Mouse (Mus musculus): ENCODE data around the gene Pigr.

The Pigr gene

GRCm38 (mm10) chr1:130829906-130830830 lies 3.7 kb downstream of the Pigr start:
- no peak for DNase-seq

GRCm38 (mm10) chr1:130832230-130833149 lies 6.0 kb downstream of the Pigr start:
- DNase-seq: no peak

GRCm38 (mm10) chr1:130835161-130835936 lies 8.9 kb downstream of the Pigr start:
- DNase-seq: peak; percentile 27 to 61

- no peak for DNase-seq
Observed at GRCm38 (mm10) chr1:130838288-130838687, 11.8 kb downstream of the Pigr start.

- DNase-seq: no peak
Observed at GRCm38 (mm10) chr1:130840599-130841379, 14.3 kb downstream of the Pigr start.

GRCm38 (mm10) chr1:130841621-130842020 lies 15.1 kb downstream of the Pigr start:
- no peak for DNase-seq

GRCm38 (mm10) chr1:130844516-130844915 lies 18.0 kb downstream of the Pigr start:
- no peak for DNase-seq

- no peak for DNase-seq
Observed at GRCm38 (mm10) chr1:130849530-130850214, 23.2 kb downstream of the Pigr start.

GRCm38 (mm10) chr1:130850405-130850804 lies 23.9 kb downstream of the Pigr start:
- DNase-seq: no peak

GRCm38 (mm10) chr1:130854819-130855218 lies 28.3 kb downstream of the Pigr start:
- no peak for DNase-seq

- no peak for DNase-seq
Observed at GRCm38 (mm10) chr1:130855723-130856122, 29.2 kb downstream of the Pigr start.

- no peak for DNase-seq
Observed at GRCm38 (mm10) chr1:130857456-130857855, 31.0 kb downstream of the Pigr start.

- DNase-seq: peak; percentile 14 to 24
Observed at GRCm38 (mm10) chr1:130864238-130864637, 37.8 kb downstream of the Pigr start.

GRCm38 (mm10) chr1:130864741-130865140 lies 38.3 kb downstream of the Pigr start:
- DNase-seq: no peak

- no peak for DNase-seq
Observed at GRCm38 (mm10) chr1:130865541-130866221, 39.2 kb downstream of the Pigr start, which contains the start of gene Fcmr. Fcmr (plus strand) TSS chr1:130865669.

GRCm38 (mm10) chr1:130872912-130873311 lies 46.4 kb downstream of the Pigr start:
- no peak for DNase-seq

- peak; percentile 40 to 61 for DNase-seq
Observed at GRCm38 (mm10) chr1:130875139-130875538, 48.7 kb downstream of the Pigr start.

- DNase-seq: no peak
Observed at GRCm38 (mm10) chr1:130875910-130876309, 49.4 kb downstream of the Pigr start.

- peak; percentile 18 to 65 for DNase-seq
Observed at GRCm38 (mm10) chr1:130876931-130877509, 50.5 kb downstream of the Pigr start.
